Mouse (Mus musculus) spleen, adult 2 months (tissue): ENCODE results near the gene Rps26. TPM values are rescaled to one million over a fixed set of nuclear protein-coding genes. Genes with fewer than 3 reads are reported as not detected.
A peak's percentile ranks its signal among the peaks of the same experiment; 100 is the strongest.
"Not testable (repeated sequence)": the region's sequence is repeated elsewhere in the genome, so short reads cannot be mapped to it uniquely, and the experiment has no call there.

Experiments
- DNase-seq, 2 experiments: peaks; one replicate each; pipeline versions ENCODE4 v3.0.0 to v3.0.0-alpha.2; 2012 to 2021; ENCODE audit warnings: low spot score in 2 of 2, low read depth in 1 of 2
- H3K27ac ChIP-seq: fragments of 200-500 bp; 2 replicates; pipeline ENCODE4 v1.5.1; 2012; ENCODE audit warnings: low read length, inconsistent platforms; ENCODE audit not compliant: insufficient read depth
- H3K27me3 ChIP-seq: fragments of 200-500 bp; 2 replicates; pipeline ENCODE4 v1.6.1; 2012; ENCODE audit warnings: mild to moderate bottlenecking, moderate library complexity, low read length, inconsistent platforms; ENCODE audit not compliant: control insufficient read depth, insufficient read depth
- H3K36me3 ChIP-seq: fragments of 200-500 bp; 2 replicates; pipeline ENCODE4 v1.6.1; 2012; ENCODE audit warnings: mild to moderate bottlenecking, low read length, inconsistent platforms; ENCODE audit not compliant: control insufficient read depth, insufficient read depth
- H3K4me1 ChIP-seq: fragments of 200-500 bp; 2 replicates; pipeline ENCODE4 v1.6.1; 2011; ENCODE audit warnings: inconsistent platforms; ENCODE audit not compliant: control insufficient read depth, insufficient read depth, insufficient read length
- H3K4me3 ChIP-seq: fragments of 200-500 bp; 2 replicates; pipeline ENCODE4 v1.5.1; 2011; ENCODE audit warnings: mild to moderate bottlenecking, inconsistent platforms; ENCODE audit not compliant: insufficient read depth, insufficient read length; ENCODE audit errors: extremely low read depth
- CTCF ChIP-seq: fragments of 200-500 bp; IDR thresholded peaks from 2 replicates; pipeline ENCODE4 v1.5.1; 2011; ENCODE audit warnings: mild to moderate bottlenecking, inconsistent platforms; ENCODE audit not compliant: insufficient read depth, insufficient read length, insufficient replicate concordance; ENCODE audit errors: extremely low read depth
- POLR2A ChIP-seq: fragments of 200-500 bp; IDR thresholded peaks from 2 replicates; pipeline ENCODE4 v1.6.1; 2011; ENCODE audit warnings: low read depth, low read length, inconsistent platforms
- WGBS: fragments of 180-500 bp; shearing (Covaris S2); methylation state at CpG from one replicate; pipeline ENCODE4 v1.1.7; 2018; 5-methylcytosine and 5-hydroxymethylcytosine counted together
- polyA plus RNA-seq: library from polyadenylated mRNA; depleted of rRNA; stranded (reverse); fragments of >200 nt; gene quantifications from 2 replicates; pipeline ENCODE4 v1.2.3, GENCODE M21; 2012

Gene Rps26
- polyA plus RNA-seq, 1 experiment, result 929 TPM

DNA sequence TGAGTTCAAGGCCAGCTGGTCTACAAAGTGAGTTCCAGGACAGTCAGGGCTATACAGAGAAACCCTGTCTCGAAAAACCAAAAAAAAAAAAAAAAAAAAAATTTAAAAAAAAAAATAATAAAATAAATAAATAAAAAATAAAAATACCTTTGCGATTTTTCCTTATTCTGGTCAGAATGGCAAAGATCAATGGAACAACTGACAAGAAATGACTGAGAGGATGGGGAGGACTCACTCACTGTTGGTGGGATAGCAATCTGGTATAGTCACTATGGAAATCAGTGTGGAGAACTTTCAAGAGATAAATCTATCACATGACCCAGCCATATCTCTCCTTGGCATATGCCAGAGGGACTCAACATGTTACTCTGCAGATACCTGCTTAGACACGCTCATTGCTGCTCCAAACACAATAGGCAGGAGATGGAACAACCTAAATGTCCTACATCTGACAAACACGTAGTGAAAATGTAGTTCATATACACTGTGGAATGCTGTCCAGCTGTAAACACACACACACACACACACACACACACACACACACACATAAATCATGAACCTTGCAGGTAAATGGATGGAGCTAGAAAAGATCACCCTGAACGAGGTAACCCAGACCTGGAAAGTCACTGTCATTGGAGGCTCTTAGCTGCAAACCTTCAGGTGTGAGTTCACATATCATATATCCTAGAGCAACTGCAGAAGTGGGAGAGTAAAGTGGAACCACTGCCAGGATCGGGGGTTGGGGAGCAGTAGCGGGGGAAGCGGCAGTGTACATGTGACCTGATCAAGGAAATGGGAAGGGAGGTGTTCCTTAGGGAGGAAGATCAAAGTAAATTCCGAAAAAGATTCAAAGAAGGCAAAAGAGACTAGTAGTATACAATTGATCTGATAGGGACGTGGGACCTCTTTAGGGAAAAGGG is 1.1 kb upstream of the Rps26 start:
- Histone ChIP-seq H3K4me3 (no peak overlapping the region), H3K27me3 (no peaks in the 10 kb centered on the region), H3K4me1 (peaks cover 5% of the 10 kb centered on the region; the same call in 1 of the 2 replicates), H3K27ac (no peak overlapping the region), H3K36me3 (peaks cover 13% of the 10 kb centered on the region)
- WGBS, result 80% methylated on average over 10 of the region's 10 CpGs
- TF ChIP-seq CTCF (no peak), POLR2A (no peak)
- DNase-seq, result no peak

DNA sequence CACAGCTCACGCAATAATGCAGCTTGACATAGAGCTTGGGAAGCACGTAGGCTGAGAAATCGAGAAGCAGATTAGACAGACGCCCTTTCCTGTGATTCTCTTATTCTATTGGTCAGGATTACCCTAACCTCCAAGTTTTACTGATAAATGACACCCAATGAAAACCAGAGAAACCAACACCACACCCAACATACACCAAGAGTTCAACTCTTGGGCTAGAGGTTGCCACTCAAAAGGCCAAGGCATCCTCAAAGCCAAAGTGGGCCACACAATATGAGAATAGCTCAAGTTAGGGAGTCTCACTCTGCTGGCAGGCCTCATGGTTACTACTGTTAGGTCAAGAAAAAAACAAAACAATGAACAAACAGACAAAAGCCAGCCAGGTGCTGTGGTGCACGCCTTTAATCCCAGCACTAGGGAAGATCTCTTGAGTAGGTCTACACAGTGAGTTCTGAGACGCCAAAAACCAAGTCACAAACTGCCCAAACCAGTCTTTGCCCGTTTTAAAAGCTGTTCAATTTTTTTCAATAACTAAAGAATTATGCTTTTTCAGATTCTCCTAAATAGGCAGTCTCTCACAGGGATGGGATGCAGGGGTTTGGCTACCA is 1.2 kb downstream of the Rps26 start:
- Histone ChIP-seq H3K4me3 (peak overlapping the region; percentile 68), H3K36me3 (peaks cover 13% of the 10 kb centered on the region), H3K27ac (no peak overlapping the region; the same call in 1 of the 2 replicates), H3K4me1 (peaks cover 5% of the 10 kb centered on the region; the same call in 1 of the 2 replicates), H3K27me3 (no peaks in the 10 kb centered on the region)
- no peak for DNase-seq
- no peak for TF ChIP-seq POLR2A
- TF ChIP-seq CTCF, result no peak
- 40% methylated on average over 7 of the region's 7 CpGs for WGBS

DNA sequence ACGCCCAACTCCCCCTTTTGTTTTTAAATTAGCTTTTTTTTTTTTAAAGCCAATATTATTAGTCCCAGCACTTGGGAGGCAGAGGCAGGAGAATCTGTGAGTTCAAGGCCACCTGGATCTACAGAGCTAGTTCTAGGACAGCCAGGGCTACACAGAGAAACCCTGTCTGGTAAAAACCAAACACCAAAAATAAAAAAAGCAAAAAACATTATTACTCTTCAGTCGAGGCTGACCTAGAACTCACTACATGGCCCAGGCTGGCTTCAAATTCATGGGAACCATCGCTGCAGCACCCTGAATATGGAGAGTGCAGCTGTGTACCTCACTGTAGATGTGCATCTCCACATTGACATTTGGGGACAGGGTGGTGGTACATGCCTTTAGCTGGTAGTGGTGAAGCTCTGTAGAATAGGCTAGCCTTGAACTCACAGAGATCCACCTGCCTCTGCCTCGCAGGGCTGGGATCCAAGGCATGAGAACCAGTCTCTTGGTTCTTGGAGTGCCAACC is 3.4 kb downstream of the Rps26 start:
- H3K27ac ChIP-seq, H3K4me3 ChIP-seq, DNase-seq, H3K27me3 ChIP-seq, H3K4me1 ChIP-seq: not testable (repeated sequence)
- 92% methylated on average over 4 of the region's 4 CpGs for WGBS
- peaks cover 13% of the 10 kb centered on the region for H3K36me3 ChIP-seq

DNA sequence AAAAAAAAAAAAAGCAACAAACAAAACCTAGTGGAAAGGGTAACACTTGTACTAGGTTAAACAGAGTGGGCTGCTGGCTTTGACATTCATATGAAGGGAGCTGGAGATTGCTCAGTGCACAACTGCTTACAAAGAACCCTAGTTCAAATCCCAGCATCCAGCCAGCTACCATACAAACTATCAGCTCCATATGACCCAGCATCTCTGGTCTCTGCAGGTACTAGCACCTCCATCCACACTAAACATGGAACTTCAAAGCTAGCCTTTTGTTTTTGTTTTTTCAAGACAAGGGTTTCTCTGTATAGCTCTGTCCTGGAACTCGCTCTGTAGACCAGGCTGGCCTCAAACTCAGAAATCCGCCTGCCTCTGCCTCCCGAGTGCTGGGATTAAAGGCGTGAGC is 3.8 kb downstream of the Rps26 start:
- no peak for TF ChIP-seq POLR2A
- TF ChIP-seq CTCF, result no peak
- no peak overlapping the region for H3K27ac ChIP-seq
- H3K4me1 ChIP-seq, result peaks cover 5% of the 10 kb centered on the region; the same call in 1 of the 2 replicates
- no peak for DNase-seq
- H3K36me3 ChIP-seq, result peaks cover 13% of the 10 kb centered on the region
- WGBS, result 90% methylated on average over 4 of the region's 4 CpGs
- H3K4me3 ChIP-seq, result no peak overlapping the region
- no peaks in the 10 kb centered on the region for H3K27me3 ChIP-seq

DNA sequence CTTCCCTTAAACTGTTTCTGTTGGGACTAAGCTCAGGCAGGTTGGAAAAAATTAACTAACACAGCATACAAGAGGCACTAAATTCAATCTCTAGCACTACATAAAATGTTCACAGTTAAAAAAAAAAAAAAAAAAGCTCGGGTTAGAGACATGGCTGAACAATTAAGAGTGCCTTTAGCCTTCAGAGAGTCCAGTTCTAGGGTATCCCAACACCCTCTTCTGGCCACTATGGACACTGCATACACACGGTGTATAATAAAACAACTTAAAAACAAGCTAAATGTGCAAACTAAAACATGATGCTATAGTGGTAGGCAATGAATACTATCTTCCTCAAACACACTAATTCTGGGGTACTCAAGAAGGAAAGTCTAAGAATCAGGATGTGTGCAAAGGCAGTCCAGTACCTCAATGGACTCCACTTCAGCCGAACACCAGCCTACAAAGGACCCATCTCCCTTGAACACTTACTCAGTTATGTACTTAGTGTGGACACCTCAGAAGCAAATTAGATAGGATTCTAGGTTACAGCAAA is 4.5 kb downstream of the Rps26 start:
- WGBS, result 73% methylated on average over 3 of the region's 3 CpGs
- Histone ChIP-seq H3K4me3 (no peak overlapping the region), H3K27ac (no peak overlapping the region), H3K27me3 (no peaks in the 10 kb centered on the region), H3K4me1 (peaks cover 5% of the 10 kb centered on the region; the same call in 1 of the 2 replicates), H3K36me3 (peaks cover 13% of the 10 kb centered on the region)
- DNase-seq, result no peak
- no peak for TF ChIP-seq CTCF
- TF ChIP-seq POLR2A, result no peak

DNA sequence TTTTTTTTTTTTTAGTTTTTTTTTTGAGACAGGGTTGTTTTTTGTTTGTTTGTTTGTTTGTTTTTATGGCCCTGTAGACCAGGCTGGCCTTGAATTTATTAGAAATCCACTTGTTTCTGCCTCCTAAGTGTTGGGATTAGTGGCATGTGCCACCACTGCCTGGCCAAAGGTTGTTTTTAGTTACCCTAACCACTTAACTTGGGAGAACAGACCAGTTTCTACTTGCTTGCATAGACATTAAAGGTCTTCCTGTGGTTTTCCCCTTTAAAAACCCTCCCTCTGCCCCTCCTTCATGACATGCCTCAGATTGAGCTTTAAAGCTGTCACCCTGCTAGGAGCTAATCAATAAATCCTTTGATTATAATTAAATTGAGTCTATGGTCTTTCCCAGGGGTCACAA is 6.3 kb downstream of the Rps26 start:
- Histone ChIP-seq H3K4me3 (no peak overlapping the region), H3K27me3 (no peaks in the 10 kb centered on the region), H3K27ac (no peak overlapping the region), H3K36me3 (peaks cover 11% of the 10 kb centered on the region), H3K4me1 (peaks cover 2% of the 10 kb centered on the region; the same call in 1 of the 2 replicates)
- TF ChIP-seq POLR2A (no peak), CTCF (no peak)
- no peak for DNase-seq

DNA sequence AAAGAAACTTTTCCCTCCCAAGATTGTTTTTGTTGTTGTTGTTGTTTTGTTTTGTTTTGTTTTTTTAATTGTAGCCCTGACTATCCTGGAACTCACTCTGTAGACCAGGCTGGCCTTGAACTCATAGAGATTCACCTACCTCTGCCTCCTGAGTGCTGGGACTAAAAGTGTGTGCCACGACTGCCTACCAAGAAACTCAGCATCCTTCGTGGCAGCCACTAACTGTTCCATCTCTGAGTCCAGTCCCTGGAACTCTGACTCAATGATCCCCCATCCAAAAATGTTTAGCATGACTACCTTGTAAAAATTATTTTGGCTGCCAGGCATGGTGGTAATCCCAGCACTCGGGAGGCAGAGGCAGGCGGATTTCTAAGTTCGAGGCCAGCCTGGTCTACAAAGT is 7.4 kb downstream of the Rps26 start:
- H3K27me3 ChIP-seq, H3K4me1 ChIP-seq, H3K36me3 ChIP-seq, DNase-seq, H3K4me3 ChIP-seq, H3K27ac ChIP-seq: not testable (repeated sequence)
- 89% methylated on average over 5 of the region's 5 CpGs for WGBS
